In genomic region chr17:80575008-80575407, GRCm38 (mm10) we compare ENCODE assay signal across 18 mouse cellular contexts. TPM values are rescaled to one million over a fixed set of nuclear protein-coding genes. Genes with fewer than 3 reads are reported as not detected.
DNase-seq lines count a peak whose midpoint lies in the region; ATAC-seq and TF ChIP-seq lines count a peak whose summit lies in the region.
"Had no signal": no experiment of that assay in that cellular context is flagged by ENCODE, and none has a peak within 500 bp of the region (broad histone marks: within the 10 kb centered on the region; RNA-seq: fewer than 3 reads in every experiment).

No protein-coding gene starts in this region.

- ATAC-seq in midbrain, embryonic 11.5 days (ENCODE audit: low FRiP score), result no peak
- ATAC-seq: forebrain, embryonic 14.5 days; Patski had no signal

- TF ChIP-seq POLR2A in testis, adult 2 months (IDR thresholded peaks at IDR 0.05; ENCODE audit: control insufficient read depth, low read depth, low read length), result no peak

- H3K9me3 ChIP-seq in midbrain, embryonic 11.5 days (ENCODE audit: control insufficient read depth, low read length), result no peaks in the 10 kb centered on the region
- H3K9me3 ChIP-seq: embryonic facial prominence, embryonic 10.5 days; heart, embryonic 15.5 days; hindbrain, embryonic 10.5 days had no signal

- H3K4me3 ChIP-seq in testis, adult 2 months (ENCODE audit: control insufficient read depth, low read depth, low read length), result peak overlapping the region; percentile 72
- no peak overlapping the region for H3K4me3 ChIP-seq in midbrain, embryonic 11.5 days (ENCODE audit: low read depth, low read length)
- H3K4me3 ChIP-seq: embryonic facial prominence, embryonic 10.5 days; gastrocnemius, adult 2 months; heart, embryonic 15.5 days; hindbrain, embryonic 10.5 days had no signal

- H3K4me2 ChIP-seq in midbrain, embryonic 11.5 days, result no peak overlapping the region
- H3K4me2 ChIP-seq: heart, embryonic 15.5 days; hindbrain, embryonic 14.5 days had no signal

- no peak overlapping the region for H3K9ac ChIP-seq in midbrain, embryonic 11.5 days (ENCODE audit: low read length)
- H3K9ac ChIP-seq: heart, embryonic 15.5 days; hindbrain, embryonic 14.5 days had no signal

- peak; percentile 28 for DNase-seq in kidney, adult 9 months
- no peak for DNase-seq in kidney, adult 11 months
- DNase-seq in testis, postnatal 14 days (ENCODE audit: low spot score), result no peak
- peak; percentile 67 for DNase-seq in R1 (ENCODE audit: low read depth, low spot score)
- no peak for DNase-seq in midbrain, embryonic 11.5 days (ENCODE audit: low spot score, missing footprints)
- DNase-seq: adrenal gland, adult 8-10 months; adrenal gland, postnatal 36 days; cerebellum, adult 2 months; cerebellum, postnatal 10 days; gastrocnemius, adult 2 months; gastrocnemius, postnatal 25 days had no signal

- TF ChIP-seq CTCF in testis, adult 2 months (IDR thresholded peaks at IDR 0.05; ENCODE audit: control insufficient read depth, insufficient read depth, insufficient replicate concordance, low read depth, low read length), result no peak

- no peaks in the 10 kb centered on the region for H3K27me3 ChIP-seq in testis, adult 2 months (ENCODE audit: control insufficient read depth, insufficient read depth, low read length)
- H3K27me3 ChIP-seq in midbrain, embryonic 11.5 days (ENCODE audit: control insufficient read depth, insufficient read depth, low read length), result no peaks in the 10 kb centered on the region
- H3K27me3 ChIP-seq: heart, embryonic 15.5 days; Patski had no signal

- H3K27ac ChIP-seq in testis, adult 2 months (ENCODE audit: control insufficient read depth, insufficient read depth, low read depth, low read length), result no peak overlapping the region
- no peak overlapping the region for H3K27ac ChIP-seq in midbrain, embryonic 11.5 days (ENCODE audit: low read depth, low read length)
- H3K27ac ChIP-seq: embryonic facial prominence, embryonic 10.5 days; gastrocnemius, adult 2 months; heart, embryonic 15.5 days; hindbrain, embryonic 10.5 days; hindbrain, embryonic 14.5 days had no signal

- WGBS in midbrain, embryonic 11.5 days, result 75% methylated on average over 7 of the region's 7 CpGs

- no peaks in the 10 kb centered on the region; the same call in 1 of the 2 replicates for H3K36me3 ChIP-seq in testis, adult 2 months (ENCODE audit: control insufficient read depth, insufficient read depth, low read length)
- H3K36me3 ChIP-seq in midbrain, embryonic 11.5 days (ENCODE audit: control insufficient read depth, insufficient read depth, low read length), result no peaks in the 10 kb centered on the region

- peaks cover 9% of the 10 kb centered on the region for H3K4me1 ChIP-seq in testis, adult 2 months (ENCODE audit: control insufficient read depth, insufficient read depth, low read length)
- H3K4me1 ChIP-seq in midbrain, embryonic 11.5 days (ENCODE audit: control insufficient read depth, insufficient read depth, low read length), result peaks cover 9% of the 10 kb centered on the region; the same call in 1 of the 2 replicates

RNA-seq across cellular contexts. Expression of gene Cdkl4, which starts 2.6 kb away (rescaled TPM):
- 18.3 and 19.6 TPM in 2 replicates for polyA plus RNA-seq in testis, adult 2 months (2012; rRNA removed)
- 1.4 and 2.0 TPM in 2 replicates for polyA plus RNA-seq in midbrain, embryonic 11.5 days (2014; fragmentation: Nextera tagmentation; extraction: Ambion mirVana)

Comparison
In these comparisons a context has a peak if more than half of its experiments do, and no peak if none do; other contexts are left out.
1. DNase-seq: peak in kidney, adult 9 months (single experiment) and R1 (single experiment); none in kidney, adult 11 months (single experiment), testis, postnatal 14 days (single experiment) and midbrain, embryonic 11.5 days (single experiment).